Mouse (Mus musculus) embryonic fibroblast, embryonic 13.5 days (primary cell): Measurements from ENCODE around the gene Entpd3.
A peak's percentile ranks its signal among the peaks of the same experiment; 100 is the strongest.

Experiments
- CTCF ChIP-seq: IDR thresholded peaks from 2 replicates; pipeline ENCODE4 v1.5.1; 2011; ENCODE audit warnings: mild to moderate bottlenecking, control low read depth, low read length, moderate library complexity, borderline replicate concordance; ENCODE audit not compliant: insufficient read depth
- POLR2A ChIP-seq: IDR thresholded peaks from 2 replicates; pipeline ENCODE4 v1.6.1; 2011; ENCODE audit warnings: low read depth, mild to moderate bottlenecking, control low read depth, low read length, moderate library complexity

DNA sequence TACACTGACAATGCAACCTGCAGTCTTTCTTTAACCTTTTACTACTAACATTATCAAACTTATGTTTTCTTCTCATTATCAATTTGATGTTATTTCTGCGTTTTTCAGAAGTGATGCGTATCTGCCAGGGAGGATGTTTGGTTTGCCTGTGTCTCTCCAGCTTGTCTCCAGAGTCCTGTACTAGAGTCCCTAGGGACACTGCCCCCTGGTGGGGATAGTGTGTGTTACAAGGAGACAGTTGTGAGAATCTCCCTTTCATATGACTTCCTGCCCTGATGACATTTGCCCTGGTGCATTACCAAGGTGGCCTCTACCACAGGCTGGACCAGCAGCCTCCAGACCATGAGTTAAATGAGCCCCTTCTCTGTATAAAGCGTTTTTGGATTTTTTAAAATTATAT lies 46.9 kb downstream of the Entpd3 start:
- TF ChIP-seq POLR2A (no peak), CTCF (peak; percentile 46; the same call in 1 of the 2 replicates)
